Mouse (Mus musculus) kidney, postnatal 14 days (tissue): ENCODE data around the gene Myo16.

Experiments used
- DNase-seq: peaks from one replicate; pipeline ENCODE4 v3.0.0; 2022; ENCODE audit warnings: mixed read lengths

Gene Myo16

DNA sequence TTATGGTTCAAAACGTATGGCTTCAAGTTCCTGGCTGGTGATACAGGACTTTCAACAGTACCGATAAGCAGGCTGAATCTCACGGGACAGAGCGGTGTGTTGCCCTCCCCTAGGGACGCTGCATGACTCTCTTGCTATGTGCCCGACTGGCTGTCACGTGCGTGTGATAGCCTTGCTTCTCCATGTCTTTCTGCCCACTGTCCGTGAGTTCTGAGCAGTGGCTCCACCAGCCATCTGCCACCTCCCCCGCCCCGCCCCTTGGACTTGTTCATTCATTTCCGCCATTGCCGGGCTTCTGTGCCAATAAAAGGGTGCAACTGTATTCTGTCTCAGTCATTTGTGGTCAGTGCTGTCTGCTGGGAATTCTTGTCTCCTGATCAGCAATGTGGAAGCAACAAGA lies 480.7 kb downstream of the Myo16 start:
- peak; percentile 9 for DNase-seq

DNA sequence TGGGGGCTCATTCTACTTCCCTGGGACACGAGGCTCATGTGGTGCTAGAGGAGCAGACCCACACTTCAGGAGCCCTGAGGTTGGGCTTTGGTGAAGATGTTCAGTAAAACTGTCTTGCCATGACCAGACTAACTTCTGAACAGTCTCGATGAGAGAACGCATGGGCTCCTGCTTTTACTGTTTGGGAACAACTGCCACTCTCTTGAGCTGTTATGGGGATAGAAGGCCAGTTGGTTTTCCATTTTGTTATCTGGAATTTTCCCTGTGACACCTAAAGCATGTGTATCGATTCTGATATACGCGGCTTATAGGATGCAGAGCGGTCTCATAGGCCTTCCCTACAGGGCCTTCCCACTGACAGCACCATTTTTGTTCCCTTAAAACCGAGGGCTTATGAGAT lies 485.2 kb downstream of the Myo16 start:
- DNase-seq = no peak

DNA sequence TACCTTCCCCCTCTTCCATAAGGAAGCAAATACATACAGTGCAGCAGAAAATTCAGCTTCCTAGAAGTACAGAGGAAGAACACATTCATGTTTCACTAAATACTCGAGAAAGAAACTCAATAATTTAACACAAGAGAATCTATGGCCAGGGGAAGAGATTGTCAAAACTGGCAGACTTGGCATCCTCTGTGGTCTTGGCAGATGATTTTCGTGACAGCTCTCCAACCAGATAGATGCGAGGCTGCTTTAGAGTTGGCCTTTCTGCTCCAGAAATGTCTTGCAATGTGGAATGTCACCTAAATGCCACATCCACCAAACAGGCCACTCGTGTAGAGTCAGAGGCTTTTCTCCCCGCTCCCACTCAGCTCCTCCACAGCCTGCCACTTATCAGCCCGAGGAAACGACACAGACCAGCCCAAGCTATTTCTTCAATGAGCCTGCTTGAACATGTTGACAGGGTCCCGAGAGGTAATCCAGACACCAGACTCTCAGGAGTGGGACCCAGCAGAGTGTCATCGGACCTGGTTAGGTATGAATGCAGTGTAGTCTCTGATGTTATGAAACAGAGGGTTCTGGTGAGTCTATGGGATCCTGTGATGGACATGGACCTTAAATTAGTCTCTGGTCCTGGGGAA lies 486.6 kb downstream of the Myo16 start:
- DNase-seq = no peak

DNA sequence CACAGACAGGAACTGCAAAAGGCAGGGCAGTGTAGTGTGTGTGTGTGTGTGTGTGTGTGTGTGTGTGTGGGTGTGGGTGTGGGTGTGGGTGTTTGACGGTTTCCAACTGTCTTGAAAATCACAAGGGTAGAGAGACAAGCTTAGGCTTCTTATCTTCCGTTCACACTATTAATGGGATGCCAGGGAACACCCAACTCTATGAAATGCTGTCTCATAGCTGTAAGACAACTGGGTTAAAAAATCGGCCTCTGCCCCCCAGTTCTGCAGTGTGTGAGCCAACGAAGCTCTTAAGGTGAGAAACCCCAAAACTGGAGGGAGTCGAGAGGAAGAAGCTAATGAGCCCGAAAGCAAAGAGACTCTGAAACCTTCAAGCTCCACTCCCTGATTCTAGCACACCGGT lies 487.1 kb downstream of the Myo16 start:
- DNase-seq = no peak

DNA sequence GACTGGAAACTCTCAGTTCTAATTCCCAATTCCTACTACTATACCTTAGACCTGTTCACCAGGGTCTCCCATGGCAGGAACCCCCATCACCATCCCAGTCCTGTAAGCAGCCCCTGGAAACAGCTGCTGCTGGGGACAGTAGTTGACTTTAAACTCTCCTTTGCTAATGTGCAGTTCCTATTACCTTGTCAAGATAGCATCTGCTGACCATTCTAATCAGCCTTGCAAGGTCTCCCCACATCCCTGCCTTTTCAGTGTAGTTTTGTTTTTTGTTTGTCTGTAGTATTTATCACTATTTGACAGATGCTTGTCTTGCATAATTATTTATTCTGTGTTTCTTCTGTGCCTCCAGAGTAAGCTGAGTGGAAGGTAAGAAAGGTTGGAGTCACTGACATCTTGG lies 487.6 kb downstream of the Myo16 start:
- no peak for DNase-seq

DNA sequence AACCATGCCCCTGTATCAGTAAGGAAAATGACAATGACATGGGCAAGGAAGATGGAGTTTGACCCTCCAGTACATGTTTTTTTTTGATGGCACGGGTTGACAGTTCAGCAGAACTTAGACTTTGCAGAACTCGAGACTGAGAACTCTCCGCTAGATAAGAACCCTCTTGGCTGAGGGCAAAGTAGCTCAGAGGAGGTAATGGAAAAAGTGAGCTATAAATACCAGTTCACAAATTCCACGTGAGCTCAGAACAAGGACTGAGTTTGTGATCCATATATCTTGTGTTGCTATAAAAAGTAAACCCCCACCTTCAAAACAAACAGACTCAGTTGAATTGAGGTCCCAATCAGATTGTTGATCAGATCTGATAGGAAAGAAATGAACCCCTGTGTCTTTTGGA lies 489.5 kb downstream of the Myo16 start:
- no peak for DNase-seq

DNA sequence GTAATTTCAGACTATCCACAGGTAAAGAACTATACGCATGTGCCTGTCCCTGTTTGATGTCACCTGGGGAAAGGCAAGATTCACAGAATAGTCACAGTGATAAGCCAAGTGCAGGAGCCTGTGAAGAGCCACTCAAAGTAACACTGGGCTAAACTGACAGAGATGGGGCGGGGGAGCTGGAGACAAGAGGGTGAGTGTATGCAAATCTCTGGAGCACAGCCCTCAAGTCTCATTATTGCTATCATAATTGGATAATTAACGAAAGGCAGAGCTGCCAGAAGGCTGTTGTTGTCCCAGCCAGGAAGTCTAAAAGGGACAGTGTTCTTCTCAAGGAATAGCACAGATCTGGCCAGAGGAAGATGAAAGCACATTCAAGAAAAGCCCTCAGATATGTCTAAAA lies 490.8 kb downstream of the Myo16 start:
- no peak for DNase-seq

DNA sequence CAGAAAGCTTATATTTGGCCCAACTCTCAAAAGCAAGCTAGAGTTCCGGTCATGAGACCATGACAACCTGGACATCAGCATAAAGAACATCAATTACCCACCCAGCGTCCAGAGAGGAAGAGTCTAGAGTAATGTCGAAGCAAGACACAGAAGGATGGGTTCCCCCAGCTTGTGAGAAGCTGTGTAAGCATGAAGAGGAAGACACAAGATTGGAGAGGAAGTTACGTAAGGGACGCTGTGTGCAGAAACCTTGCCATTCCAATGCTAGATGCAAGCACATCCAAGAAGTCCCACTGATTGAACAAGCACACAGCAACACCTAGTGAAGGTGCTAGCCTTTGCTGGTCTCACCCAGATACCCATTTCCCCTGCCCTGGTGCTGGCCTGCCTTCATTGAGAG lies 492.0 kb downstream of the Myo16 start:
- DNase-seq = no peak

DNA sequence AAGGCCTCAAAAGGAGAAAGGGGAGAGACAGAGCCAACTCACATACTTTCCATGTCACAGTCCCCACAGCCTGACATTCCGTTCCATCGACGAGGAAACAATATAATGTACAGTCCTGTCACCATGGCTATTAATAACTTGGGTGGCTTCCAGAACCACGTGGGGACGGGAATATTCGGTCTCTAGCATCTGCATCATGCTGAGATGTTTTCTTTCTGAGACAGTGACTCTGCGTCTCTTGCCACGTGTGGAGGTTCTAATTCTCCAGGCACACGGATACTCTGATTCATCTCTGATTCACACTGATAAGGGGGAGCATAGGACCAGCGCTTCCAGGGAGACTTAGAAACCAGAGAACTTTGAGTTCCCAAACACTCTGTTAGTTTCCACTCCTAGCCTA lies 492.8 kb downstream of the Myo16 start:
- DNase-seq = no peak

DNA sequence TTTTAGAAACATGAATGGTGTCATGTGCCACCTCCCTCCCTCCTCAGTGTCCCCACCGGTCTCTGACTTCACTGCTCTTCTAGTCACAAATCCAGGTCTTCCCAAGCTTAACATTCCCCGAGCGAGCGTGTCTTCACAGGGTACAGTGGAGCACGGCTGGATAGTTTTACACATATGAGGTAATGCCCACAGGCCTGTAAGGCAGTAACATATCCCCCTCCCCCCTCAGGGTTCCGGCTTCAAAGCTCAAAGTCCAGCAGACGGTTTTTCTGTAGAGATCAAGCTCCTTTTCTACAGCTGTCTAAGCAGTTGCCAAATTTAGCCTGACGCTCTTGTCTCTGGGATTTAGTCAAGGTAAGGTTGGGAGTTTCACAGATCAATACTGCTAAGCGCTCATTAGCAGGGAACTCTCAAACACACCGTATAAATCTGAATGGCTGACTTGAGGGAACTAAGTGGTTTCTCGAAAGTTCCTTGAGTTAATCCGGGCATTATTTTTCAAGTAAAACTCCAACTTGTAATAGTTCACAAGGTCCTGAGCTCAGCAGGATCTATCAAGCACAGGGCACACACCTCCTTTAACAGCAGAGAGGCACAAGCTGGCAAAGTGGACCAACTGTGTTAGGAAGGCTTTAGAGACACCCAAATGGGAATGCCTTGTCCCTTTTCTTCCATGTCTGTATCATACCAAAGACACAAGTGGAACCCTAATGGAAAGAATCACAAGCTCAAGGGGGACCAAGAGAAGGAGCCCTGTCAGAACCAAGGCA lies 498.0 kb downstream of the Myo16 start:
- peak; percentile 76 for DNase-seq

DNA sequence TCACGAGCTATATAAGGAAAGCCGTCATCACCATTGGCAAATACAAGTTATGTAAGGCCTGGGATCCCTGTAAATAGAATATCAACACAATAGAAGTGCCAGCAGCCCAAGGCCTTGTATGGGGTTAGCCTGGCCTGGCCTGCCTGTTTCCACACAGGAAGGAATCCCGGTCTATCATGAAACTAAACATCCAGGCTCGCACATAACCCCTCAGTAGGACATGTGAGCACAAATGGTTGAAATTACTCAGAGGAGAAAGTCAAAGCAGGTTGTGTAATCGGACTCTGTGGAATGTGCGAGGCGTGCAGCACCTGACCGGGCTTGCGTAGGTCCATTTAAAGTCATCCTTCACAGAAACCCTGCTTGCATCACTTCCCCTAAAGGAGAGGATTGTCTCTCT lies 499.6 kb downstream of the Myo16 start:
- DNase-seq = peak; percentile 38

DNA sequence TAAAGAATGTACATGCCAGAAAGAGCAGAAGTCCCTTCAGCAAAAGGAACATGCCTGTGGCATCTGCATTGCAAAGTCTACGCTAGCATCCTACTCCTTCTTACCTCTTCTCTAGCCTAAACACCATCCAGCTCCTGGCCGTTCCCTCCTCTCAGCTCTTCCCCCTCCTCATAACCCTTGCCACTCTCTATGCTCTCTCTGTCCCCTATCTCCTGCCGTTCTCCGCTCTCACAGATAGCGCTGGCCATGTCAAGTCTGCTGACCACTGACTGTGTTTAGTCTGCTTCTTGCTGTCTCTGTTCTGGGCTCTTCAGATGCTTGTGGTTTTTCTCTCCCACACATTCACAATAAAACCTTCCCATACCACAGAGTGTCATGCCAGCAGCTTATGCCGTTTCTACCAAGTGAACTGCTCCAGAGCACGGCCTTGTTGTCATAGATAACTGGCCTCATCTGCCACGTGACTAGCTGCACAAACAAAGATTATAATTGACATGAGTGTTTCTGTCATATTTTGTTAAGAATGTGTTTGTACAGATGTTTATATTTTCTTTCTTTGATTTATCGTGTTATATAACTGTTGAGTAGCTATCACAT lies 501.3 kb downstream of the Myo16 start:
- DNase-seq = no peak

DNA sequence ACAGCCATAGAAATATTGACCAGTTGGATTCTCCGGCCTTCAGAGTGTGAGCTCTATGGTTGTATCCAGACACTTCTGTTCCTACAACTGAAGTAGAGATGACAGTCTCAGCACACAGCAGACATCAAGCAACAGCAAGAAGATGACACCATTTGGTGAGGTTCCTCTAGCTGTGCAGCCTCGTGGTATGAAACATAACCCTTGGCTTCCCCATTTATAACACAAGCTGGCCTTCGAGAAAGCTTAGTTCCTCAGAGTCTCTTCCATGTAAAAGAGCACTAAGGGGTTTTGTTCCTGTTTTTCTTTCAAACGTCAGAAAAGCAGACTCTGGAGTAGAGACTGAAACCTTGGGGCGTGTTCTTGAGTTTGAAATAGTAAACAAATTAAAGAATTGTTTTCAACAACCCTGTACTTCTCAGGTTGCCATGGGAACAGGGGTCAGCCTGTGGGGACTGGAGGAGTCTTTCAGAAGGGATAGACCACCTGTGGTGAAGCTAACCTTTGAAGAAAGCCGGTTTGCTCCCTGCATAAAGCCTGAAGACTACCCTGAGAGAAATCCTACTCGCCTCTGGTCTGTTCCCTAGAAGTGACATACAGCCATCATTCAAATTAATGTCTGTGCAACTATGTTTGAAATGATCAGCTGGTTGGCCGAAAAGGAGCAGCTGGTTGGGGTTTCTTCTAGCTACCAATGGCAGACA lies 510.2 kb downstream of the Myo16 start:
- no peak for DNase-seq

DNA sequence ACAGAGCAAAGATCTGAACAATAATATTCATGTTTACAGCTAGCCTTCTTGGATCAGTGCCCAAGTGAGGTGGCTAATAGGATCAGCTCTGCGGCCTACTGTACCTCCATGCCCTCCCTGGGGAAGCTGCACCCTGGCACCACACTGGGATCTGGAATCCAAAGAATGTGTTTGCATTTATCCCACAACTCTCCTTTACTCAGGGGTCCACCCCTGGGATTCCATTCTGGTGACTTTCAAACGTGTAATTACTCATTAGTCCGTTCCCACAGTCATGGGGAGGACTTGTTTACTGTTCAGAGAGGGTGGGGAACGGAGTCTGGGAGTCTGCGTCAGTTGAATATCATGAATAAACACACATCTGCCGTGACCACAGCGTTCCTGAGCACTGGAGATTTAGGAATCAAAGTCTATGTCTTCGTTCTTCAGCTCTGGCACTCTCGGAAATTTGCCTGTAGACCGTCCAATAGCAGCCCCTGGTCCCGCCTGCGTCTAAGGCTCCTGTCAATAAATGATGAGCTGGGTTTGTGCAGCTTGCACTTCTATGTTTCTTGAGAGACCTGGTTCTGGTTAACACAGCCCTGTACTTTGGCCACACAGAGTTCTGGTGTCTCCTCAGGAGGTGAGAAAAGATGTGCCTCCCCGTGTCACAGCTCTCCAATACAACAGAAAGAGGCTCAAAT lies 511.3 kb downstream of the Myo16 start:
- DNase-seq = peak; percentile 70

DNA sequence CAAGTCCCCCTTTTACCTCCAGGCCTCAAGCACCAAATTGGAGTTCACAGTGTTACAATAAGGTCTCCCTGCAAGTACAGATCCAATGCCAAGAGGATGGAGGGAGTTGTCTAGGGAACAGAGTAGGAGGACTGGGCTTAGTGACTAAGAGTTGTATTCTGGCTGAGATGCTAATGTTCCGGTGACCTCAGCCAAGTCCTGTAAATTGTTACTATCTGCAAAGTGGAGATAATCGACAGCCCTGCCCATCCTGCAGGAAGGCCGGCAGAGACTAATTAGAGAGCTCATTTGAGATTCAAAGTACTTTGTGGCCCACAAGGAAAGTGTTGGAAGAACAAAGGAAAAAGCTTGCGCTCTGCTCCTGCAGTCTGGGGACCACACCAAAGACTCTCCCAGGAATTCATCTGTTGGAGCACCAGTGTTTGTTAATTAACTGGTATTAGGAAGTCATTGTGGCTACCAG lies 512.1 kb downstream of the Myo16 start:
- no peak for DNase-seq

DNA sequence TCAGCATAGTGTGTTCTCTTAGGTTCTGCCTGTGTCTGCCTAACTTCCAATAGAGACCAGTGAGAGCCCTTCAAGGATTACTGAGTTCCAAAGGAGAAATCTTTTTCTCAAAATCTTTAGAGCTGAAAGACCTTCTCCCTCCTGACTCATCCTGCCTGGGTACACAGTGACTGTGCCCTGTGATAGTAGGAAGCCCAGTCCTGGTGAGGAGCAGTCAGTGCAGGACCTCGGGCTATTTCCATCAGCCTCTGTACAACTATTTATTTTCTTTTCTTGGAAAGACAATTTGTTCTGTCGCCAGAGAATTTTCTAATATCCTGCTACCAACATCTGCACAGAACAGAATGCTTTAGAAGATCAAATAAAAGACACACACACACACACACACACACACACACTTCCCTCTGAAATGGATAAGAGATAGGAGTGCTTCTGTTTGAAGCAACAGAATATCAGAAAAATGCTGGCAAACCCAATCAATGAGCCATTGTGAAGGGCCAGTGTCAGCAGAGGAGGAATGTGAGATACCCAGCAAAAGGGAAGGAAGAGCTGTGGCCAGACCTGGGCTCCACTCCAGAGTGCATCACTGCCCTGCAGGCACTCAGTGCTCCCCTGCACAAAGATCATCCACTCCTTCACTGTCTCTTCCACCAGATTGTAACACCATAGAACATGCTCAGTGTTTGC lies 518.3 kb downstream of the Myo16 start:
- DNase-seq = no peak

DNA sequence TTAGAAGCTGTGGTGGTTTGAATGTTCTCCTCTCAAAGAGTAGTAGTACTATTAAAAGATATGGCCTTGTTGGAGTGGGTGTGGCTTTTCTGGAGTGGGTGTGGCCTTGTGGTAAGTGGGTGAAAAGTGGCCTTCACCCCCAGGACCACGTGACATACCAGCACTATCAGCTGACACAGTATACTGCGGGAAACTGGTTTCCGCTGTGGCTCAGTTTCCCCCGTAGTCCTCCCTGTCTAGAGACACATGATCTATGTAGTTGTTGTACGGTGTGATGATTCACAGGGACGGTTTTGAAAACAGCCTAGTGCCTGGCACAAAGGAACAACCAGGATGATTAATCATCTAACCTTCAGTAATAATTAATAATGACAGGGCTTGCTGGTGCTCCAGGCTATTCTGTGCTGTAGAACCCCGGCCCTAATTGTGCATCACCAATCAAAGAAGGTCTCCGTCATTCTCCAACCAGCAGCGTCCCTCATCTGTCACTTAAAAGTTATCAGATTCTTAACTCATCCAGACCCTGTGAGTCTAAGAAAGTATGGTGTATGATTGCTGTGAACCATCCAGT lies 524.2 kb downstream of the Myo16 start:
- no peak for DNase-seq

DNA sequence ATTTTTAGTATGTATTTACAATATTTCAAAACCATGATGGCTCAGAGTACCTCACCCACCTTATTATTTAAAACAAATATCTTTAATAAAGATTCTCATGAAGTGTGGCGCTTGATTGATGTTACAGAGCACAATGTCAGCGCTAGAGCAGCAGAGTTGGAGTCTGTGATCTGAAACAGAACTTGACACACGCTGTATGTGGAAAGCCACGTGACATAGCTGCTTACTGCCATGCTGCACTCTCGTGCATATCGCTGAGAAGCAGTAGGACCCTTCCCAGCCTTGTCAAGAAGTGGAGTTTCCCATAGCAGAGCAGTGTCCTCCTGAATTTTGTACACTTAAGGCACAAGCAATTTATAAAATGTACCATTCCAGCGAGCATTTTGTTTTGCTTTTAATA lies 528.2 kb downstream of the Myo16 start:
- no peak for DNase-seq

DNA sequence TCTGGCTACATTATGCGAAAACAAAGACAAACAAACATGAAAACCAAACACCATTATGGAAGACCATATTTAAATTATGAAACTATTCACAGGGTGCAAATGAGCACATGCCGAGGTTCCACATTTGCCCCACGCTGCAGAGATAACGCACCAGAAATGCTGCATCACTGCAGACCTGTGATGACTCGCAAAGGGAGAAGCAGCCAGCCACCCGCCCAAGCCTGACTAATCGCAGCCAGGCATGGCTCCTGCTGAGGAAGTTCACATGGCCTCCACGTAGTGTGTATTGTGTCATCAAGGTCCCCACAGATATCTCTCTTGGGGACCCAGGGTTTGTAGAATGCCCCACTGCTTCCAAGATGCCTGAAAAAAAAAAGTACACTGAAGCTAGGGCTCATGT lies 529.4 kb downstream of the Myo16 start:
- no peak for DNase-seq
